Mouse (Mus musculus) monocyte, adult 2 months (primary cell): ENCODE results near the gene Tecpr1.

Experiments
- DNase-seq, 2 experiments: peaks; one replicate each; pipeline ENCODE4 v3.0.0; 2022; ENCODE audit warnings: low spot score in 2 of 2, low read depth in 1 of 2

The Tecpr1 gene

GRCm38 (mm10) chr5:144251876-144252577 is 28.6 kb upstream of the Tecpr1 start:
- DNase-seq = peak in 1 of 2 experiments; percentile 45

GRCm38 (mm10) chr5:144249871-144250270 is 26.5 kb upstream of the Tecpr1 start:
- no peak for DNase-seq

- DNase-seq = peak; percentile 46 to 52
Measured at GRCm38 (mm10) chr5:144247906-144248585, 24.6 kb upstream of the Tecpr1 start.

GRCm38 (mm10) chr5:144247307-144247706 is 23.9 kb upstream of the Tecpr1 start:
- DNase-seq = no peak

- DNase-seq = no peak
Measured at GRCm38 (mm10) chr5:144246669-144247068, 23.3 kb upstream of the Tecpr1 start.

- no peak for DNase-seq
Measured at GRCm38 (mm10) chr5:144245592-144245991, 22.2 kb upstream of the Tecpr1 start.

- DNase-seq = no peak
Measured at GRCm38 (mm10) chr5:144243901-144244487, 20.6 kb upstream of the Tecpr1 start, which contains the start of gene Bri3. Gene Bri3, plus strand, starts transcription at chr5:144244437.

GRCm38 (mm10) chr5:144238969-144239368 is 15.6 kb upstream of the Tecpr1 start:
- no peak for DNase-seq

GRCm38 (mm10) chr5:144234714-144235113 is 11.3 kb upstream of the Tecpr1 start:
- DNase-seq = no peak

GRCm38 (mm10) chr5:144234222-144234621 is 10.8 kb upstream of the Tecpr1 start:
- DNase-seq = no peak

GRCm38 (mm10) chr5:144232531-144232930 is 9.1 kb upstream of the Tecpr1 start:
- DNase-seq = no peak

- no peak for DNase-seq
Measured at GRCm38 (mm10) chr5:144231410-144231809, 8.0 kb upstream of the Tecpr1 start.

GRCm38 (mm10) chr5:144230216-144230615 is 6.8 kb upstream of the Tecpr1 start:
- no peak for DNase-seq

GRCm38 (mm10) chr5:144226220-144226619 is 2.8 kb upstream of the Tecpr1 start:
- no peak for DNase-seq

GRCm38 (mm10) chr5:144223899-144224816 is 743 bp upstream of the Tecpr1 start:
- no peak for DNase-seq

GRCm38 (mm10) chr5:144222811-144223502 is 458 bp downstream of the Tecpr1 start:
- no peak for DNase-seq

- DNase-seq = peak; percentile 16 to 20
Measured at GRCm38 (mm10) chr5:144221305-144221704, 2.1 kb downstream of the Tecpr1 start.

GRCm38 (mm10) chr5:144219936-144220335 is 3.5 kb downstream of the Tecpr1 start:
- no peak for DNase-seq

GRCm38 (mm10) chr5:144219306-144219705 is 4.1 kb downstream of the Tecpr1 start:
- no peak for DNase-seq

- no peak for DNase-seq
Measured at GRCm38 (mm10) chr5:144218061-144218460, 5.4 kb downstream of the Tecpr1 start.

- DNase-seq = no peak
Measured at GRCm38 (mm10) chr5:144215992-144216391, 7.4 kb downstream of the Tecpr1 start.
